Mouse (Mus musculus) small intestine, adult 2 months (tissue): ENCODE measurements around the gene Gpi1. TPM values are rescaled to one million over a fixed set of nuclear protein-coding genes. Genes with fewer than 3 reads are reported as not detected.

Source experiments
- H3K27ac ChIP-seq: fragments of 200-500 bp; 2 replicates; pipeline ENCODE4 v1.5.1; 2012; ENCODE audit warnings: low read depth, low read length, control low read depth, inconsistent platforms; ENCODE audit not compliant: insufficient read depth
- H3K27me3 ChIP-seq: fragments of 200-500 bp; 2 replicates; pipeline ENCODE4 v1.6.1; 2012; ENCODE audit warnings: mild to moderate bottlenecking, moderate library complexity, low read length, inconsistent platforms; ENCODE audit not compliant: control insufficient read depth, insufficient read depth
- H3K36me3 ChIP-seq: fragments of 200-500 bp; 2 replicates; pipeline ENCODE4 v1.6.1; 2012; ENCODE audit warnings: mild to moderate bottlenecking, low read length, control low read depth, inconsistent platforms; ENCODE audit not compliant: control insufficient read depth, insufficient read depth
- H3K4me1 ChIP-seq: fragments of 200-500 bp; 2 replicates; pipeline ENCODE4 v1.6.1; 2012; ENCODE audit warnings: low read length, inconsistent platforms, mixed read lengths; ENCODE audit not compliant: control insufficient read depth, insufficient read depth, insufficient read length
- H3K4me3 ChIP-seq: fragments of 200-500 bp; 2 replicates; pipeline ENCODE4 v1.5.1; 2012; ENCODE audit warnings: low read depth, mild to moderate bottlenecking, control low read depth, inconsistent platforms, low read length, moderate library complexity
- CTCF ChIP-seq: fragments of 200-500 bp; IDR thresholded peaks from 2 replicates; pipeline ENCODE4 v1.5.1; 2012; ENCODE audit warnings: low read depth, mild to moderate bottlenecking, control low read depth, inconsistent platforms, low read length, moderate library complexity, mixed read lengths; ENCODE audit not compliant: insufficient replicate concordance, insufficient read length; ENCODE audit errors: extremely low read depth
- POLR2A ChIP-seq: fragments of 200-500 bp; IDR thresholded peaks from 2 replicates; pipeline ENCODE4 v1.6.1; 2012; ENCODE audit warnings: low read depth, mild to moderate bottlenecking, control low read depth, inconsistent platforms, low read length, moderate library complexity
- WGBS: fragments of 180-500 bp; shearing (Covaris S2); methylation state at CpG from one replicate; pipeline ENCODE4 v1.1.7; 2018; 5-methylcytosine and 5-hydroxymethylcytosine counted together
- polyA plus RNA-seq: library from polyadenylated mRNA; depleted of rRNA; stranded (reverse); fragments of >200 nt; gene quantifications from 2 replicates; pipeline ENCODE4 v1.2.3, GENCODE M21; 2012; rRNA removed

Gene Gpi1
- polyA plus RNA-seq, result 291 and 420 TPM in 2 replicates

DNA sequence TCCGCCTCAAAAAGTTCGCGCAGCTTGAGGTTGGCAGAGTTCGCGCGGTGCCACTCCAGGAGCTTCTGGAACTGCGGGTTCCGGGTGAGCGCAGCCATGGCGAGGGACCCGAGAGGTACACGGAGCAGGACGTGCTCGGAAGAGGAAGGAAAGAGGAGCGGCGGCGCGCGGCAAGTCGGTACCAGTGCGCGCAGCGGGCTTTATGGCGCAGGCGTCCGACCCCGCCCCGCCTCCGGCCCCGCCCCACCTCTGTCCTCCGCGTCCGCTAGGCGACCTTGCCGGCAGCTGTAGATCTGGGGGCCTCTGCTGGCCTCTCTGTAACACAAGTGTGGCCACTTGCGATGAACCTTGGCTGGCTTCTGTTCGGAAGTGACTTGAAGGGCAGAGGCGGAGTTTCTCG is at the start of gene Gpi1:
Gene Gpi1, minus strand, starts transcription at position 221 of the 400 bp plus-strand sequence.
- WGBS, result under 1% methylated on average over 39 of the region's 39 CpGs
- peaks cover 29% of the 10 kb centered on the region for H3K36me3 ChIP-seq
- TF ChIP-seq POLR2A, result peak; percentile 90
- TF ChIP-seq CTCF, result peak; percentile 53; the same call in 1 of the 2 replicates
- peaks cover 30% of the 10 kb centered on the region for H3K4me1 ChIP-seq
- H3K4me3 ChIP-seq, result peak within 1 kb of the TSS; percentile 73
- H3K27me3 ChIP-seq, result no peaks in the 10 kb centered on the region
- H3K27ac ChIP-seq, result peak within 1 kb of the TSS; percentile 81

DNA sequence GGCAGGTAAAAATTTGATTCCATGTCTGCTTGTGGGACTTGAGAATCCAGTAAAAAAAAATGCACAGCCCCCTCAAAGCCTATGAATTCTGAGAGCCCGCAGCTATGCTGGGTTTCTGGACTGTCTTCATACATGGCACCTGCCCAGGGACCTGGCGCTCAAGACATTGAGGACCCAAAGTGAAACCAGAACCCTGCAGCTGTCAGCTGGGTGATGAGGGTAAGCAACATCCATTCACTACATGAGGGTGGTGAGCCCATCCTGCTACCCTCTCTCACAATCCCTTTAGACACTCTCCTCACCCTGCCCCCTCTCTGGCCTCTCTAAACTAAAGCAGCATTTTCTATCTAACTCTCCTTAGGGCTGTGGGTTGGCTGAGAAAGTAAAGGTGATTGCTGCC is 47.5 kb upstream of the Gpi1 start:
- Histone ChIP-seq H3K27me3 (no peaks in the 10 kb centered on the region), H3K4me1 (no peaks in the 10 kb centered on the region), H3K36me3 (peaks cover 6% of the 10 kb centered on the region; the same call in 1 of the 2 replicates), H3K27ac (no peak overlapping the region), H3K4me3 (no peak overlapping the region)
- no peak for TF ChIP-seq CTCF
- TF ChIP-seq POLR2A, result no peak
- 86% methylated on average over 2 of the region's 2 CpGs for WGBS

DNA sequence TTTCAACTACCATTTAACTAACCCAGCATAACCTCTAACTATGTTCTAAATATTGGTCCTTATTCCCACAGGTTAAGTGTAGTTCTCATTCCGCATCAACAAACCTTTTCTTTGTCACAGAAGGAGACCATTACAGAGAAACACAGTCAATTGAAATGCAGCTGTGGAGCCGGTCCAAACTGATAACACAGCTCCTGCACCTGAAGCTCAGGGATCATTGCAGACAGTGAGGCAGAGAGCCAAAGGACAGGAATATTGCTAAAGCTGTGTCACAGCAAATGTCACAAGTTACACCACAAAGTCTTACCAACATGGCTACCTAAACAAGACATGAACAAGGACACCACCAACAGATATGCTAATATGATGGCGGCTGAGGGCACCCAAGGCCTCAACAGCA is 45.9 kb upstream of the Gpi1 start:
- no peaks in the 10 kb centered on the region for H3K27me3 ChIP-seq
- H3K4me3 ChIP-seq, result no peak overlapping the region
- peaks cover 6% of the 10 kb centered on the region; the same call in 1 of the 2 replicates for H3K36me3 ChIP-seq
- TF ChIP-seq CTCF (no peak), POLR2A (no peak)
- no peak overlapping the region for H3K27ac ChIP-seq
- WGBS, result 68% methylated on average over 3 of the region's 3 CpGs
- H3K4me1 ChIP-seq, result no peaks in the 10 kb centered on the region

DNA sequence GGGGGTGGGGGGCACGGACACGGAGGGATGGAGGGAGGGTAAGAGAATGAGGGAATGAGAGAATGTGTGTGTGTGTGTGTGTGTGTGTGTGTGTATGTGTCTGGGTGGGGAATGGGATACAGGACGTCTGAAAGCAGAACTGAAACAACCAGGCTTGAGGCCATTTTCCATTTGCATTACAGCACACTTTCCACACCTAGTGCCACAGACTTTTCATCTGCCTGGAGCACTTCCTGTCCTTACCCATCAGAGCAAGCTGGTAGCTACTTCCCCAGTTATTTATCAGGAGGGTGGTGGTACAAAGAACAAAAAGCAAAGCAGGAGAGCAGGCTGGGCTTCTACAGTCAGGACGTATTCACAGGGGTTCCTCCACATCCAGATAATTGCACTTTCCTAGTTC is 42.3 kb upstream of the Gpi1 start:
- Histone ChIP-seq H3K4me3 (no peak overlapping the region), H3K27me3 (no peaks in the 10 kb centered on the region), H3K4me1 (no peaks in the 10 kb centered on the region), H3K27ac (no peak overlapping the region), H3K36me3 (peaks cover under 1% of the 10 kb centered on the region; the same call in 1 of the 2 replicates)
- 70% methylated on average over 4 of the region's 4 CpGs for WGBS
- TF ChIP-seq POLR2A (no peak), CTCF (no peak)

DNA sequence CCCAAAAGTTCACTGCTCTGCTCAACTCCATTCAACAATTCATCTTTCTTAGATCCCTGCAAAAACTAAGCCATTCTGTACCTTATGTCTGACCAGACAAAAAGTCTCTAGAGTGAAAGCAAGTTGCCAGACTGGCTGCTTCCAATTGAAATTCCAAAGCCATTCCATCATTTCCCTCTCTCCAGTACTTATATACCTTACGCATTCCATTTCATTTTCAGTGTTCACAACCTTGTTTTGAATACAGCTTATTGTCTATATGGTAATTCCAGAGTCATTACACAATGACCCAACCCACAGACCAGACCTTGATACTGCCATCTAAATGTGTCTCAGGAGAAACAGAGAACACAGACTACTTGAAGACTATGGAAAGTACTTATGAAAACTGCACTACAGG is 38.3 kb upstream of the Gpi1 start:
- WGBS, result 85% methylated on average over 1 of the region's 1 CpGs

DNA sequence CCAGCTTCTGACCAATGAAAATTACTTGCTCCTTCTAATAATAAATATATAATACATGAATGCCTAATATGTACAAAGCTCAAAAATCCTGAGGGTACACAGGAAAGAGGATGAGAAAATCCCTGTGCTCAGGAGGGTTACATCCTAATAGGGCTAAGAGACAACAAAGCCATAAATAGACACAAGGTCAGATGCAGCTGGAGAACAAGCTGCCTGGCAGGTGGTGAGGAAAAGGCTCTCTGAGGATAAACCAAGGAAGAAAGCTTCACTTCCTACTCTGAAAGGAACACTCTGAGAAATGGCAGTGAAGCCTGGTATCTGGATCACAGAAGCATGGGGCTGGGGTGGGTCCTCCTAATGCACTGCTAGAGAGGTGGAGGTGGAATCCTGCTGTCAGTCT is 36.3 kb upstream of the Gpi1 start:
- 0 out of 2 replicates have a peak overlapping the region, but pooled peaks have one; percentile 59 for H3K27ac ChIP-seq
- peaks cover 13% of the 10 kb centered on the region for H3K36me3 ChIP-seq
- TF ChIP-seq POLR2A, result no peak
- TF ChIP-seq CTCF, result no peak
- peaks cover 3% of the 10 kb centered on the region; the same call in 1 of the 2 replicates for H3K4me1 ChIP-seq
- no peaks in the 10 kb centered on the region for H3K27me3 ChIP-seq
- H3K4me3 ChIP-seq, result no peak overlapping the region

More for the DNA sequence above, 38.3 kb upstream of the Gpi1 start:
- H3K27ac ChIP-seq, result no peak overlapping the region
- H3K36me3 ChIP-seq, result no peaks in the 10 kb centered on the region
- no peak overlapping the region for H3K4me3 ChIP-seq
- no peak for TF ChIP-seq POLR2A
- TF ChIP-seq CTCF, result no peak
- no peaks in the 10 kb centered on the region for H3K27me3 ChIP-seq
- H3K4me1 ChIP-seq, result peaks cover 3% of the 10 kb centered on the region; the same call in 1 of the 2 replicates

DNA sequence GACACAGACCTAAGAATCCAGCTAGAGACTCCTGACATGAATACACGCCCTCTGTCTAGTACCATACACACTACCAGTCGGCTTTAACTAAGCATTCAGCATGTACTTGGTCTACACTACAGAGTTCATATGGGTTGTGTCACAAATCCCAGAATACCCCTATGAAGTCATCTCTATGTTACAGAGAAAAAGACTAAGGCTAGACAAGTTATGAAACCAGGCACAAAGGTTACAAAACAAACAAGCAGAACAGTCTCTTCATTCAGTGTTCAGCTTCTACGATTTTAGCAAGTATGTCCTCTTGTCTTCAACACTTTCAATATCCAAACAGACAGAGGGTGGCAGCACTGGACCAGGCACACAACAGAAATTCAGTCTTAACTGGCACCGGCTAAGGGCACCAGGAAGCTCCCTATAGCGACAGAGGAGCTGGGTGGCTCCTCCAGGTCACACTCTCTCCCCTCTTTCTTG is 35.8 kb upstream of the Gpi1 start:
- peaks cover 13% of the 10 kb centered on the region for H3K36me3 ChIP-seq
- H3K27me3 ChIP-seq, result no peaks in the 10 kb centered on the region
- WGBS, result 27% methylated on average over 5 of the region's 5 CpGs
- H3K27ac ChIP-seq, result peak overlapping the region; percentile 59; the same call in 1 of the 2 replicates
- H3K4me1 ChIP-seq, result peaks cover 3% of the 10 kb centered on the region; the same call in 1 of the 2 replicates
- H3K4me3 ChIP-seq, result no peak overlapping the region
- TF ChIP-seq POLR2A (no peak), CTCF (peak; percentile 55; the same call in 1 of the 2 replicates)
